Mouse (Mus musculus): Measurements from ENCODE around the gene Rfesd.

Gene Rfesd

DNA sequence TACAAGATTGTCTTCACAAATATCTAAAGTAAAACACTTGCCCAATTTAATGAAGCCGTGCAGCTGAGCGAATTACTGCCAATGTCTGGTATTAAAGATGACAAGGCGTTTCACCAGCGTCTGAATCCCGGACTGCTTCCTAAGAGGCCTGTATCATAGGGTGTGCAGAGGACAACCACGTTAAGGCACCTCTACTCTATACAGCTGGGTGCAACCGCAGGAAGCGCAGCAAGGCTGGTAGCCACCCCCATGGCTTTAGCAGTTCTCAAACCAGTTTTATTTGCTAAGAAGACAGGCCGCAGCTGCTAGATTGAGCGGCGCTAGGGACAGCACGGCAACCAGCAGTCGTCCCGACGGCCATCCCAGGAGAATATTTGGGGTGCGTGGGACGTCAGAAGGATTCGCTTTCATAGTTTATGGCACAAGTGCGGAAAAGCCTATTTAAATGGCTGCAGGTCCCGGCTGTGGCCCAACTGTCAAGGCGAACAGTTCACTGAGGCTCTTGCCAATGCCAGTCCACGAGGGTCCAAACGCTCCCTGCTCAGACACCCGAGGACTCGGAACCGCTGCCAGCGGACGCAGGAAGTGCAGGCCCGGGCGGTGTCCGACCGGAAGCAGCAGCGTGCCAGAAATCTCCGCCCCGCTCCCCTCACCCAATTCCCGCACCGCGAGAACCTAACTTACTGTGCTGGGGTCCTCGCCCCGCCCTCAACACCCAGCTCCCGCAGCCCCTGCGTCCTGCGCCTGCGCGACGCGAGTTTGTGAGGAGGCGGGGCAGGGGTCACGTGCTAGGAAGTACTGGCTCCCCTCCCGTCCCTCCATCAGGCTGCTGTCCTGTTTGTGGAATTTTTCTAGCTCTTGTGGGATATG, at the start of gene Rfesd:
TSS of gene Rfesd (minus strand) at position 746 of the 870 bp plus-strand sequence.
- DNase-seq (ENCODE audit: extremely low spot score, low read depth, low spot score) = peak; percentile 87

DNA sequence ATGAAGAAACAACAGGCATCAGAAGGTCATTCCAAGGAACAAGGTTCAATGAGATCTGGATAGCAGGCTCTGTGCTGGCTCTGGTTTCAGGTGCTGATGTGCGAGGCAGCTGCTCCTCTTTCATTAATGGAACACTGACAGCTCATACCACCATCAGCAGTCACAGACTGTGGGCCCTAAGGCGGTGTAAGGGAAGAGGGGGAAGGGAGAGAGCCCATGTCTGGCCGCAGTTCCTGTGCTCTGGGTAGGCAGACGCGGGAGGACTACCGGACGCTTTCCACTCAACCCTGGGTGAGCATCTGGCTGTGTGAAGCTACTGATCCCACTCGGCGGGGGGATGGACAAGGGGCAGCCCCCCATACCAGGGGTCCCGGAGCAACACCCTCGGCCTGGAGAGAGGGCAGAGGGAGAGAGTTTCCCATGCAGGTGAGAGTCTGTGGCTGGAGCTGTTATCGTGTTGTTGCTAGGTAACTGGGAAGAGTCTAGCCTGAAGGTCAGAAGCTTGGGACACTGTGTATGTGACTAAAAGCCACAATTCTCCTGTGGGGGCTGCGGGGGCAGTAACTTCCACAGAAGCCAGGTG, 45.9 kb upstream of the Rfesd start:
- no peak for DNase-seq (ENCODE audit: extremely low spot score, low read depth, low spot score)

DNA sequence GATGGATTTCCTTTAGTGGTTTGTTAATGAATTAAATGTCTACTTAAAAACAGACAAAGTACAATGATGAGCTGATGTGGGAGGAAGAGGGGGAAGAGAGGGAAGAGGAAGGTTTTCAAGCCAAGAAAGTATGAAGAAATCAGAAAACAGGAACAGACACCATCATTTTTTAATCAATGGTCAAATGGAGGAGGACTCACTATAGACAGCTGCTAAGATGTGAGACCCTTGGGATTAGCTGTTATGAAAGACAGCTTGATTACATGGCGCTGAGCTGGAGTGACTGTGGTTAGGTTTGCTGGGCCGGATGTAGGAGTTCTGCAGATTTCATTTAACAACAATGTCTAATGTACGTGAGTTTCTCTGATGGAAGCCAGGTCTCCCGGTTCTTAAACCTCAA, 45.0 kb upstream of the Rfesd start:
- no peak for DNase-seq (ENCODE audit: extremely low spot score, low read depth, low spot score)

DNA sequence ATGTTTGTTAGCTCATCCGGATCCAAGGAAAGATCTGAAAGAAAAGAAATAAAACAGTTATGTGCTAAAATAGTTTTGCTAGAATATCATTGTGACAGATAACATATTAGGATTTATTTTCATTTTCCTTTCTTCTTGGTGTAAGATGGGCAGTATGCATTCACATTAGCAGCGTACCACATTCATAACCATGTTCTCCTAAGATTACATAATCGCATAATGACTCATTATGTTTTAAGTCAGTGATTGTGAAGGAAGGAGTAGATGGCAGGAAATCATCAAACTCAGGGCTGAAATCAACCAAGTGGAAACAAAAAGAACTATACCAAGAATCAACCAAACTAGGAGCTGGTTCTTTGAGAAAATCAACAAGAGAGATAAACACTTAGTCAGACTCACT, 44.0 kb upstream of the Rfesd start:
- no peak for DNase-seq (ENCODE audit: extremely low spot score, low read depth, low spot score)

DNA sequence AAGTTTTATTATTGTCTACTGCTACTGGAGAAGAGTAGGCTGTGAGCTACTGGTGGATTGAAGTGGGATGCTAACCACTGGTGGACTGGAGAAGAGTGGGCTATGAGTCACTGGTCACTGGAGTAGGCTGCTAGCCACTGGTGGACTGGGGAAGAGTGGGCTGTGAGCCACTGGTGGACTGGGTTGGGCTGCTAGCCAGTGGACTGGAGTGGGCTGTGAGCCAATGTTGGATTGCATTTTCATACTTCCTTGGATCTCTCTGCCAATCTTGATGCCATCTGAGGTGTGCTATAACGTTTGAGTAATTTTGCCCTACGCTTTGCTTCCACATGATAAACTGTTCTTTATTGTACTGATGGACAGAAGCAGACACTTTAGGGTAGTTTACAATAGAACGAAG, 43.6 kb upstream of the Rfesd start:
- no peak for DNase-seq (ENCODE audit: extremely low spot score, low read depth, low spot score)

DNA sequence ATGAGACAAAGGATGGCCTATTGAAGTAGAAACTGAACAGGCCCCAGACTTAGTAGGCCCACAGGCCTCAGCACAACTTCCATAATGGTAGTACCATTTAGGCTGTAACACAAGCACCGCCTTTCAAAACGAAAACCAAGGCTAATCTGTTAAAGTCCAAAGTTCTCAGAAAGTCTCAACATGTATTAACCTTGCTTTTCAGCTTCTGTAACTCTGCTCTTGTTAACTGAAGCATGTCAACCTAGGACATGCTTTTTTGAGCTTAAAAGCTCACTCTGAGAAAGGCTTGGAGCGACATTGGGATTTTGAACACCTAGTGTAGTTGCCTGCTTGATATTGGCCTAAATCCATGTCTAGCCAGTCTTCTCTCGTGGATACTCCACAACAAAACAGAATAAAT, 41.1 kb upstream of the Rfesd start:
- no peak for DNase-seq (ENCODE audit: extremely low spot score, low read depth, low spot score)

DNA sequence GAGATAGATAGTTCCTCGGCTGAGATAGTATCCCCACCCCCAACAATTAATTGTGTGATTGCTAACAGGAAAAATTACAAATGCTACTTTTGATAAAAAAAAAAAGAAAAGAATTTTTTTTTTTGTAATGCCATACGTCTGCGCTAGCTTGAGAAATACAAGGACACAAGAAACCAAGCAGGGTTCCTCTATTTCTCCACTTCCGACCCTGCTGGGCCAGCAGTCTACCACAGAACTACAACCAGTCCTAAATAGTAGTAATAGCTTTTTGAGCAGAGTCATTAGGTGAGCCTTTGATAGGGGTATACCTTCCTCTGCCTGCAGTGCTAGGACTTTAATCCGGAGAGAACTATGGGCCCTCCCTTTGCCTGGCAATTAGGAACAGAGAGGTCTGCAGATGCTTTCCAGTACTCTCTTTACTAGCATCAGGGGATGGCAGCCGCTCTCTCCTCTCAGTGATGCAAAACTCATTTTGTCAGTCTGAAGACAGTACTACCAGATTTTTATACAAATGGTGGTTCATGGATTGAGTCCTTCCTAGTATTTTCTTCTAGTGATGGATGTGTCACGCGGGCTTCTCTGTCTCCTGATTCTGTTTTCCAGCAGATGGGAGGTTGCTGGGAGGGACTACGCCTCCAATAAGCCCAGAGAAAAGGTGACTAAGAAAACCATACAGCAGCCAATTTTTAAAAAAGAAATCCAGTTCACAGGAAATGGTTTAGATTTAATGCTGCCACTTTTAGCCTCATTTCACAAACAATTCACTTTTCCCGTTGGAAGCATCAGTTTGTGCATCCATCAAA, 38.9 kb upstream of the Rfesd start:
- no peak for DNase-seq (ENCODE audit: extremely low spot score, low read depth, low spot score)

DNA sequence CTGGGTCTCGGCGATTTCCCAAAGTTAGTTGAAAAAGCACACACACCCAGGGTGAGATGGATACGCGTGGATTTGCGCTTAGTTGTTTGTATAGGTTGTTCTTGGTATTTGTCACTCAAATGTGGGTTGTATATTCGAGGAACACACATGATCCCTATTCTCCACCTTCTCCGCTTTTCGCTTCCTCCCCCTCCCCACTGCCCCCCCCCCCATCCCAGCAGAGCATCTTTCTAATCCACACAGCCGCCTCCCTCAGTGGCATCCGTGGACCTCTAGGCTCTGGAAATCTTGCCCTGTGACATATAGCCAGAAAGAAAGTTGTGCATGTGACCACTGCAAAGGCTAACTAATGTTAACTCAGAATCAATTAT, 38.4 kb upstream of the Rfesd start, which contains the start of gene Gpr150:
TSS of gene Gpr150 (minus strand) at position 101 of the 371 bp plus-strand sequence.
- DNase-seq (ENCODE audit: extremely low spot score, low read depth, low spot score) = no peak

DNA sequence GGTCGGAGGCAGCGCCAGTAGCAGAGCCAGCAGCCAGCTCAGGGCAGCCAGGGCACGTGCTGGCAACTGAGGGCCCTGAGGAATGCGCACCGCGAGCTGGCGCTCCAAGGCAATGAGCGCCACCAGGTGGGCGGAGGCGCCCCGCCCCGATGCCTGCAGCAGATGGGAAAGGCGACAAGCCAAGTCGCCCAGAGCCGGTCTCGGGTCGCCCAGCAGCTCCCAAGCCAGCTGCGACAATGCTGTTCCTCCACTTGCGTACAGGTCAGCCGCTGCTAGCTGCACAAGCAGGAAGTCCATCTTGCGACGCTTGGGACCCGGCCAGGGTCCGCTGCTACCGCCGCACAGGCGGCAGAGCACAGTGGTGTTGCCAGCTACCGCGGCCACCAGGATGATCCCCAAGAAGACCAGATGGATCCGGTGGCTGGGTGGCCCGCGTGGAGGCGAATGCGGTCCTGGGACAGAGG, 37.8 kb upstream of the Rfesd start:
- DNase-seq (ENCODE audit: extremely low spot score, low read depth, low spot score) = no peak

DNA sequence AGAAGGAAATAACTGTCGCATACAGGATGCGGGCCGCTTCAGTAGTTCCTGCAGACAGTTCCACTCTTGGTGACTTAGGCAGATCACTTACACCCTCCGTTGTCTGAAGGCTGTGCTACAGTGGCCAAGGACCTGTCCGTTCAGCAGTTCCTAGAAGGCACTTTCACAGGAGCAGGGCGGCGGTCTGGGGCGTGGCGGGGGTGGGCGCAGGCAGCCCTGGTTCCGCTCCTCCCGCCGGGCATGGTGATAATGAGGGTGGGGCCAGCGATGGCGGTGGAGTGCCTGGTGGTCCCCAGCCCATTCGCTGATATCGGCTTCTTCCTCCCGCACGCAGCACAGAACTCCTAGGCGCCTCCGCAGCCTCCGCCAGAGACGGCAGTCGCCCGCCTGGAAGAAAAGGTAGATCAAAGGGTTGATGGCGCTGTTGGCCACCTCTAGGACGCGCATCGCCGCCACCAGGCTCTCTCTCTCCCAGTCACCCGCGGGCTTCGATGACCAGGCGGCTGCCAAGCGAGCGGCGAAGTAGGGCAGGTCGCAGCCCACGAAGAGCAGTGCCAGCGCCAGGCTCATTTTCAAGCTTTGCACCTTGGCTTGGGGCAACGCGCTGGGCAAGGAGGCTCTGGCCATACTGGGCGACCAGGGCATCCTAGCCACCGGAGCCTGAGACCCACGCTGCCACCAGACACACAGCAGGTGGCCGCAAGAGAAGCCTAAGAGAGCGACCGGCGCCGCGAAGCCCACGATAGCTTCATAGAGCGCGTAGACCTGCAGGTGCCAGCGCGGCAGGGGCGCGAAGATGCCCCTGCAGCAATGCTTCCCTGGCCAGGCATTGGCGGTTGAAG, 37.1 kb upstream of the Rfesd start:
- DNase-seq (ENCODE audit: extremely low spot score, low read depth, low spot score) = no peak

DNA sequence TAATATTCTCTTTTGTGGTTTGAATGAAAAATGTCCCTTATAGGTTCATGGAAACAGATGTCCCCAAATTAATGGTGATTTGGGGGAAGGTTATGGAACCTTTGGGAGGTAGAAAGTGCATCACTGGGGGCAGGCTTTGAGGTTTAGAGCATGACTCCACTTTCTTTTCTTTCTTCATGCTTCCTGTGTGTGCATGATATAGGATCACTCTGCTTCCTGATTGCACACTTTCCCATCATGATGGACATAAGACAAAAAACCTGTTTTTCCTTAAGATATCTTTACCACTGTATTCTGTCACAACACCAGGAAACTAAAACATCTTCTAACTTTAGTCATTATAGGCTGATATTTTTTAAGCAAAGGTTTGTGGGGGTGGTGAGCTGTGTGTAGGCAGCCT, 26.5 kb upstream of the Rfesd start:
- DNase-seq (ENCODE audit: extremely low spot score, low read depth, low spot score) = no peak

DNA sequence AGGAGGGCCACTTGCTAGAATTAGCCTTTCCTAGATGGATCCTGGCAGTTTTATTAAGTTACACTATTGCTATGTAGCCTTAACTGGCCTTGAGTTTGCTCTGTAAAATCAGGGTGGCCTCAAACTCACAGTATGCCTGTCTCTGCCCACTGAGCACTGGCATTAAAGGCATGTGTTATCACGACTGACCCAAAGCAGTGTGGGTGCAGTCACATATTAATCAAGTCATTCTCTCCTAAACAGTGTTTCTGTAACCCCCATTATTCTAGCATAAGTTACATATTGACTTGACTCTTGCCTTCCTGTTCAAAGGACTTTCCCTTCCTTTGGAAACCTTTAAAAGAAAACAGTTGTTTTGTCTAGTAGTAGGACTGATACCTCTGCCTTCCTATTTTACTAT, 23.9 kb upstream of the Rfesd start:
- no peak for DNase-seq (ENCODE audit: extremely low spot score, low read depth, low spot score)

DNA sequence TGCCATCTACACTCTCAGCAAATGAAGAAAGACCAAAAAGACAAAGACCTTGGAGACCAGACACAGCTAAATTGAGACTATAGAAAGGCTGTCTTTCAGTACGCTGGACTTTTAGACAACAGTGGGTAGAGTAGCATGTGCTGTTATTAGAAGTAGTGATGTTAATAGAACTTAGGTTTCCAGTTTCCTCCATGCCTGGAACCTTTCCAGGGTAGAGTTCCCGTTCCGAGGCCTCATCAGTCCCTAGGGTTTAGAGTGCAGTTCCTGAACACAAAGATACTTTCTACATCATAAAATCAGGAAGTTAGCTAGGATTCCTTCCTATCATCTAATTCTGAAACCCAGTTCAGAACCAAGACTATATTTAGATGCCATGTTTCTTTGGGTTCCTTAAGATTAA, 6.1 kb upstream of the Rfesd start:
- no peak for DNase-seq (ENCODE audit: extremely low spot score, low read depth, low spot score)

DNA sequence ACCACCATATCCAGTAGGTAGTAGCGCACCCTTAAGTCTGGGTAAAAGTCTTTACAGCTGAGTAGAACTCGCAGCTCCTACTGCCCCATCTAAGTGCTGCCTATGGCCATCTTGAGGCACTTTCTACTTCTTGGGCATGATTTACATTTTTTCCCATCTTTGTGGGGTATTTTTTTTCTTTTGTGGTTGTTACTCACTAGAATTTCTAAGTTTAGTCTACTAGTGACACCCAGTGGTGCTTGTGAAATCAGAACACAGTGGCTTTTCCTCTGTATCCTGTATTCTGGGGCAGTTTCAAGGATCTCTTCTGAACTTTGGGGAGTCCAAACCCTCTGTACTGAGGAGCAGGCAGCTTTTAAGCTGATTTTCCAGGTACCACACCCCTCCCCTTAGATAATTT, 3.3 kb upstream of the Rfesd start:
- DNase-seq (ENCODE audit: extremely low spot score, low read depth, low spot score) = no peak

DNA sequence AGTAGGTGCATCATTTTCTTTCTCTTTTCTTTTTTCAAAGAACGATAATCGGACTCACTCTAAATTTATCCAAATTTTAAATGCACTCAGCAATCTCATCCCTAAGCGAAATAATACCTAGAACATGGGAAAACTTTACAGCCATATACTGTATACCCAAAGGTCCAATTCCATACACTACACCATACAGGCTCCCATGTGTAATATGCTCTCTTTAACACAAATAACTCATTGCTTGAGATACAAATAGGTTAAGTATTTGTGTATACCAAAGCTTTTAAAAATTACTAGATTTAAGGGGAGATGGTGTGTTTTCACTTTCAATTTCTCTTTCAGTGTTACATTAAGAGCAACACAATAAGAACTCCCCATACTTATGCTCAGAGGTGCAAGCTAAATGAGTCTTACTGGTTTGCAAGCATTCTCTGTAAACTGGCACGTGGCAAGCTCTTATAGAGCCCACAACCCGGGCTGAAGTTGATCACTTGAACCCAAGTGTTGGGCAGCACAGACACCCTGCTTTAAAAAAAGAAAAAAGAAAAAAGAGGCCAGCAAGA, 403 bp upstream of the Rfesd start:
- DNase-seq (ENCODE audit: extremely low spot score, low read depth, low spot score) = no peak

DNA sequence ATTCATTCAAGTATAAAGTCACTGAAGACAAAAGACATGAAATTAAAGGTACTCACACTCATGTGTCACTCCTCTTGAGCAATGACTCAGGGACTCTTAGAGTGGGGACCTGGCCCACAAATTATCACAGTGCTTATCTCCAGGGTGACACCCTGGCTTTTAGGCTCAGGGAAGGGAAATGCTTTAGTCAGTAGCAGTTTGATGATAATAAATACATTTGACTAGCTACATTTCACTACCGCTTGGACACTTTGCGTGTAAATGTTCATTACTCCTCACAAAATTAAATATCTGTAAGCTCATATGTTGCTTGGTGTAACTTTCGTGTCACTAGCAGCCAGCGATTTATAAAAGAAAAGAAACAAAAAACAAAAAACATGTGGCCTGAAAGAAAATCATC, 1.1 kb downstream of the Rfesd start:
- DNase-seq (ENCODE audit: extremely low spot score, low read depth, low spot score) = no peak

DNA sequence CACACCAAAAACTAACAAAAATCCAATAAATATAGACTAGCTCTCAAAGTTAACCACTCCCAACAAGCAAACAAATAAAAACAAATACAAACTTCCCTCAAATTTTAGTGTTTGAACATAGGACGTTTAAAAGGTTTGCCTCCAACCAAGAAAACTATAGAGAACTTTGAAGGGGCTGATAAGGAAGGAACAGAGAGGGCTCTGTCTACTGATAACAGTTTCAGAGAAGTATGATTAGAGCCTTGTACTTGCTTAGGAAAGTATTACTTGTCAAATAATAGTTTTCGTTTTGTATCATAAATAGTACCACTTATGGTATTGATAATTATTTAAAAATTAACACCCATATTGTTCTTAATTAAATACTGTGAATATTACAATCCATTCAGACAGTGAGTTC, 4.0 kb downstream of the Rfesd start:
- no peak for DNase-seq (ENCODE audit: extremely low spot score, low read depth, low spot score)

DNA sequence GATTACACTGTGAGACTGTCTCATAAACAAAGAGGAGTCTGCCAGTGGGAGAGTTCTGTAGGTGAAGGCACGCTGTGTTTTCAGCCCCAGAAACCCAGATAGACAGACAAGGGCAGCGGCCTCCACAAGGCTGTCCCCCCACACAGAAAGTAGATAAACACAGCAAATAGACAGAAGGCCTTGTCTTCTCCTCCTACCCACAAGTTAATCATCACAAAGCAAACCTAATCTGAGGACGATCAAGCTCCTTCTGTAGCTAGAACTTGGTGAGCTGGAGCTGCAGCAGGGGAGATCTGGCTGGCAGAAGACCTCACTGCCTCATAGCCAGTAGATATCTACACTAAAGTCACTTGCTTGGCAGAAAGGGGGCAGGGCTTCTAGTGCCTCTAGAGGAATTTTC, 15.2 kb downstream of the Rfesd start:
- no peak for DNase-seq (ENCODE audit: extremely low spot score, low read depth, low spot score)

DNA sequence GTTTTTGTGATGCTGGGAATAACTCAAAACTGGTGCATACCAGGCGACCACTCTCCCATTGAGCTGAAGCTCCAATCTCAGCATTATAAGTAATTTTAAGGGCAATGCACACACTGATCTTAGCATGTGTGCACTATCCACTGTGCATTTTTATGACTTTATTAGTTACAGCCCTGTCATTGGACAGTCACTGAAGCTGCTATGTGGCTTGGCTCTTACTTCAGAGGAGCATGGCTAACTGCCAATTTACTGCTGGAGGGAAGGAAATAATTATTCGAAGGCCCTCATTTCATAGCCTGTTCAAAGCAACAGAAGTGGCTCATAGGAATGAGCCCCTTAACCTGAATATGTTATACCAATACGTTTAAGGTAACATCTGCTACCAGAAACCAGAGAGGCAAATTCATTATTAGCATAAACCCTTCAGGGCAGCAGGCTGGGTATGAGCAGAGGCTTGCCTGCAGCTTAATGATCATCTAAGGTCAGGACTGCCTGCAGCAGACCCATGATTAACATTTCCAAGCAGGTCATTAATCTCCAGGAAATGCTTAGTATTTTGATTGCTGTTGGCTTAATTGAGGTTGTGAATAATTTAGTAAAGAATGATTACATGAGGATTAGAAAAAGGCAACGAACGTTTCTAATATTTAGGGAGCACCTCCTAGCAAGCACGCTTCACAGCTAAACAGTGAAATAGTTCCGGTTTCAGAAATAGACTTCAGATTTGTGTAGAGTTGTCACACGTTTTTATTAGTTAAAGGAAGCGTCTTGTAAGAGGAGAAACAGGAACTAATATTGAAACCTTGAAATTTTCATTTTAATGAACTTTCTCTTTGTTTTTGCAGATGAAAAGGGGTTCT, 26.1 kb downstream of the Rfesd start:
- DNase-seq (ENCODE audit: extremely low spot score, low read depth, low spot score) = peak; percentile 39

DNA sequence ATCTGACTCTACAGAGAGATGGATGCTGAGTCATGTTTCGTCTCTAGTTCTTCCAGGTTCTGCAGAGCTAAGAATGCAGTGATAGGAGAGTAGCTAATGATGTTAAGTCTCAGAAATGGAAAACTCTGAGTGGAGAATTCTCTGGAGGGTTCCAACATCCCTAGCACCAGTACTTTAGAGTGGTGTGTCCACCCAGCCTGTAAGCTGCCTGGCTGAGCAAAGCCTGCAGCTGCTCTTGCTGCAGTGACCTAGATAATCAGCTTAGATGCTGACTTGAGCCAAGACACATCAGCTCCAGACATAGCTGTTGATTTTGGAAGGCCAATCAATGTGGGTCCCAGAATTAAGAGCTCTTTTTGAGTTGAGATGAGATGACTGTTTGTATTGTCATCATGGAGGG, 30.4 kb downstream of the Rfesd start:
- DNase-seq (ENCODE audit: extremely low spot score, low read depth, low spot score) = no peak

Measured in hindlimb bud, embryonic 11.5 days (tissue).